Mouse (Mus musculus): ENCODE measurements around the gene Dbf4. TPM values are rescaled to one million over a fixed set of nuclear protein-coding genes. Genes with fewer than 3 reads are reported as not detected.

Dbf4 gene
- polyA plus RNA-seq, 1 experiment, result 213 TPM

GRCm38 (mm10) chr5:8373415-8373814 lies 49.1 kb downstream of the Dbf4 start:
- Histone ChIP-seq H3K9ac (ENCODE audit: low read depth, poor library complexity, severe bottlenecking) (no peak overlapping the region), H3K4me3 (ENCODE audit: low read depth, low read length) (no peak overlapping the region), H3K27ac (ENCODE audit: insufficient read depth, low read length) (no peak overlapping the region), H3K27me3 (ENCODE audit: control insufficient read depth, insufficient read depth, low read length, poor library complexity, severe bottlenecking) (no peaks in the 10 kb centered on the region), H3K4me1 (ENCODE audit: control insufficient read depth, insufficient read depth, low read length) (no peaks in the 10 kb centered on the region), H3K9me3 (replicated peaks; ENCODE audit: control insufficient read depth, insufficient read depth, low read length, poor library complexity, severe bottlenecking) (no peaks in the 10 kb centered on the region), H3K36me3 (ENCODE audit: control insufficient read depth, insufficient read depth, low read length, poor library complexity, severe bottlenecking) (no peaks in the 10 kb centered on the region)
- TF ChIP-seq POLR2A (IDR thresholded peaks at IDR 0.05; ENCODE audit: insufficient read depth, low read length) (no peak), CTCF (IDR thresholded peaks at IDR 0.05; ENCODE audit: low read depth, low read length) (no peak), EP300 (IDR thresholded peaks at IDR 0.05; ENCODE audit: insufficient read depth, low read depth, low read length) (no peak)

- Histone ChIP-seq H3K9me3 (replicated peaks; ENCODE audit: control insufficient read depth, insufficient read depth, low read length, poor library complexity, severe bottlenecking) (no peaks in the 10 kb centered on the region), H3K4me3 (ENCODE audit: low read depth, low read length) (no peak overlapping the region), H3K36me3 (ENCODE audit: control insufficient read depth, insufficient read depth, low read length, poor library complexity, severe bottlenecking) (no peaks in the 10 kb centered on the region), H3K4me1 (ENCODE audit: control insufficient read depth, insufficient read depth, low read length) (no peaks in the 10 kb centered on the region), H3K27ac (ENCODE audit: insufficient read depth, low read length) (no peak overlapping the region), H3K9ac (ENCODE audit: low read depth, poor library complexity, severe bottlenecking) (no peak overlapping the region), H3K27me3 (ENCODE audit: control insufficient read depth, insufficient read depth, low read length, poor library complexity, severe bottlenecking) (no peaks in the 10 kb centered on the region)
- no peak for TF ChIP-seq POLR2A (IDR thresholded peaks at IDR 0.05; ENCODE audit: insufficient read depth, low read length)
- no peak for TF ChIP-seq EP300 (IDR thresholded peaks at IDR 0.05; ENCODE audit: insufficient read depth, low read depth, low read length)
- no peak for TF ChIP-seq CTCF (IDR thresholded peaks at IDR 0.05; ENCODE audit: low read depth, low read length)
Observed at GRCm38 (mm10) chr5:8368781-8369180, 53.7 kb downstream of the Dbf4 start.

GRCm38 (mm10) chr5:8368328-8368692 lies 54.2 kb downstream of the Dbf4 start:
- no peaks in the 10 kb centered on the region for H3K36me3 ChIP-seq (ENCODE audit: control insufficient read depth, insufficient read depth, low read length, poor library complexity, severe bottlenecking)
- H3K27me3 ChIP-seq (ENCODE audit: control insufficient read depth, insufficient read depth, low read length, poor library complexity, severe bottlenecking), result no peaks in the 10 kb centered on the region
- H3K9me3 ChIP-seq (replicated peaks; ENCODE audit: control insufficient read depth, insufficient read depth, low read length, poor library complexity, severe bottlenecking), result no peaks in the 10 kb centered on the region
- TF ChIP-seq EP300 (IDR thresholded peaks at IDR 0.05; ENCODE audit: insufficient read depth, low read depth, low read length), result no peak
- TF ChIP-seq POLR2A (IDR thresholded peaks at IDR 0.05; ENCODE audit: insufficient read depth, low read length), result no peak
- no peak for TF ChIP-seq CTCF (IDR thresholded peaks at IDR 0.05; ENCODE audit: low read depth, low read length)
- H3K9ac ChIP-seq (ENCODE audit: low read depth, poor library complexity, severe bottlenecking), result no peak overlapping the region; the same call in 1 of the 2 replicates
- peak overlapping the region; percentile 72 for H3K4me3 ChIP-seq (ENCODE audit: low read depth, low read length)
- H3K27ac ChIP-seq (ENCODE audit: insufficient read depth, low read length), result no peak overlapping the region
- no peaks in the 10 kb centered on the region for H3K4me1 ChIP-seq (ENCODE audit: control insufficient read depth, insufficient read depth, low read length)

- no peaks in the 10 kb centered on the region for H3K36me3 ChIP-seq (ENCODE audit: control insufficient read depth, insufficient read depth, low read length, poor library complexity, severe bottlenecking)
- peak within 1 kb of the TSS; percentile 85 for H3K9ac ChIP-seq (ENCODE audit: low read depth, poor library complexity, severe bottlenecking)
- no peaks in the 10 kb centered on the region for H3K27me3 ChIP-seq (ENCODE audit: control insufficient read depth, insufficient read depth, low read length, poor library complexity, severe bottlenecking)
- no peaks in the 10 kb centered on the region for H3K4me1 ChIP-seq (ENCODE audit: control insufficient read depth, insufficient read depth, low read length)
- H3K9me3 ChIP-seq (replicated peaks; ENCODE audit: control insufficient read depth, insufficient read depth, low read length, poor library complexity, severe bottlenecking), result no peaks in the 10 kb centered on the region
- no peak within 1 kb of the TSS for H3K27ac ChIP-seq (ENCODE audit: insufficient read depth, low read length)
- TF ChIP-seq POLR2A (IDR thresholded peaks at IDR 0.05; ENCODE audit: insufficient read depth, low read length), result no peak
- no peak for TF ChIP-seq CTCF (IDR thresholded peaks at IDR 0.05; ENCODE audit: low read depth, low read length)
- TF ChIP-seq EP300 (IDR thresholded peaks at IDR 0.05; ENCODE audit: insufficient read depth, low read depth, low read length), result no peak
- H3K4me3 ChIP-seq (ENCODE audit: low read depth, low read length), result peak within 1 kb of the TSS; percentile 72
Observed at GRCm38 (mm10) chr5:8367614-8368327, 54.7 kb downstream of the Dbf4 start, which contains the start of gene Adam22. Adam22 (minus strand) TSS chr5:8368160.

GRCm38 (mm10) chr5:8366771-8367613 lies 55.5 kb downstream of the Dbf4 start:
- peak overlapping the region; percentile 72 for H3K4me3 ChIP-seq (ENCODE audit: low read depth, low read length)
- peak overlapping the region; percentile 85 for H3K9ac ChIP-seq (ENCODE audit: low read depth, poor library complexity, severe bottlenecking)
- H3K27me3 ChIP-seq (ENCODE audit: control insufficient read depth, insufficient read depth, low read length, poor library complexity, severe bottlenecking), result no peaks in the 10 kb centered on the region
- no peak for TF ChIP-seq POLR2A (IDR thresholded peaks at IDR 0.05; ENCODE audit: insufficient read depth, low read length)
- TF ChIP-seq EP300 (IDR thresholded peaks at IDR 0.05; ENCODE audit: insufficient read depth, low read depth, low read length), result no peak
- no peak for TF ChIP-seq CTCF (IDR thresholded peaks at IDR 0.05; ENCODE audit: low read depth, low read length)
- H3K4me1 ChIP-seq (ENCODE audit: control insufficient read depth, insufficient read depth, low read length), result no peaks in the 10 kb centered on the region
- no peaks in the 10 kb centered on the region for H3K36me3 ChIP-seq (ENCODE audit: control insufficient read depth, insufficient read depth, low read length, poor library complexity, severe bottlenecking)
- no peaks in the 10 kb centered on the region for H3K9me3 ChIP-seq (replicated peaks; ENCODE audit: control insufficient read depth, insufficient read depth, low read length, poor library complexity, severe bottlenecking)
- no peak overlapping the region for H3K27ac ChIP-seq (ENCODE audit: insufficient read depth, low read length)

GRCm38 (mm10) chr5:8362361-8362760 lies 60.2 kb downstream of the Dbf4 start:
- Histone ChIP-seq H3K27ac (ENCODE audit: insufficient read depth, low read length) (no peak overlapping the region), H3K4me1 (ENCODE audit: control insufficient read depth, insufficient read depth, low read length) (no peaks in the 10 kb centered on the region), H3K4me3 (ENCODE audit: low read depth, low read length) (no peak overlapping the region), H3K9me3 (replicated peaks; ENCODE audit: control insufficient read depth, insufficient read depth, low read length, poor library complexity, severe bottlenecking) (no peaks in the 10 kb centered on the region), H3K36me3 (ENCODE audit: control insufficient read depth, insufficient read depth, low read length, poor library complexity, severe bottlenecking) (no peaks in the 10 kb centered on the region), H3K9ac (ENCODE audit: low read depth, poor library complexity, severe bottlenecking) (no peak overlapping the region), H3K27me3 (ENCODE audit: control insufficient read depth, insufficient read depth, low read length, poor library complexity, severe bottlenecking) (no peaks in the 10 kb centered on the region)
- TF ChIP-seq EP300 (IDR thresholded peaks at IDR 0.05; ENCODE audit: insufficient read depth, low read depth, low read length) (no peak), CTCF (IDR thresholded peaks at IDR 0.05; ENCODE audit: low read depth, low read length) (no peak), POLR2A (IDR thresholded peaks at IDR 0.05; ENCODE audit: insufficient read depth, low read length) (no peak)
